Mouse (Mus musculus): ENCODE data around the gene Pate4.
"Not testable (repeated sequence)": the region's sequence is repeated elsewhere in the genome, so short reads cannot be mapped to it uniquely, and the experiment has no call there.

Pate4 gene

GRCm38 (mm10) chr9:35611841-35612240 is at the start of gene Pate4:
Gene Pate4 (minus strand): TSS chr9:35611941.
- TF ChIP-seq POU5F1 (IDR thresholded peaks at IDR 0.05; ENCODE audit: borderline replicate concordance, low read length): no peak
- no peak for TF ChIP-seq CTCF (conservative IDR thresholded peaks at IDR 0.05; ENCODE audit: low read length)
- TF ChIP-seq NANOG (IDR thresholded peaks at IDR 0.05; ENCODE audit: borderline replicate concordance, low read length): no peak
- H3K36me3 ChIP-seq (ENCODE audit: insufficient read depth, low read length): no peaks in the 10 kb centered on the region
- H3K4me1 ChIP-seq (replicated peaks; ENCODE audit: low read depth, low read length): no peaks in the 10 kb centered on the region

GRCm38 (mm10) chr9:35648102-35648501 is 36.4 kb upstream of the Pate4 start, which contains the start of gene Pate3:
Gene Pate3 (minus strand): TSS chr9:35648202.
- Histone ChIP-seq H3K4me1 (replicated peaks; ENCODE audit: low read depth, low read length) (no peaks in the 10 kb centered on the region), H3K27me3 (ENCODE audit: insufficient read depth, low read length) (no peaks in the 10 kb centered on the region), H3K4me3 (replicated peaks; ENCODE audit: low read length) (no peak within 1 kb of the TSS), H3K9me3 (ENCODE audit: low read length) (peaks cover 8% of the 10 kb centered on the region), H3K36me3 (ENCODE audit: insufficient read depth, low read length) (no peaks in the 10 kb centered on the region)
- TF ChIP-seq NANOG (IDR thresholded peaks at IDR 0.05; ENCODE audit: borderline replicate concordance, low read length): no peak
- TF ChIP-seq CTCF (conservative IDR thresholded peaks at IDR 0.05; ENCODE audit: low read length): no peak
- no peak for TF ChIP-seq POU5F1 (IDR thresholded peaks at IDR 0.05; ENCODE audit: borderline replicate concordance, low read length)

More at GRCm38 (mm10) chr9:35611841-35612240, at the start of gene Pate4:
- no peak within 1 kb of the TSS for H3K4me3 ChIP-seq (replicated peaks; ENCODE audit: low read length)
- H3K27me3 ChIP-seq (ENCODE audit: insufficient read depth, low read length): no peaks in the 10 kb centered on the region
- H3K9me3 ChIP-seq (ENCODE audit: low read length): no peaks in the 10 kb centered on the region

GRCm38 (mm10) chr9:35632981-35633380 is 21.2 kb upstream of the Pate4 start:
- Histone ChIP-seq H3K36me3 (ENCODE audit: insufficient read depth, low read length) (no peaks in the 10 kb centered on the region), H3K4me1 (replicated peaks; ENCODE audit: low read depth, low read length) (no peaks in the 10 kb centered on the region), H3K4me3 (replicated peaks; ENCODE audit: low read length) (no peak overlapping the region), H3K27me3 (ENCODE audit: insufficient read depth, low read length) (no peaks in the 10 kb centered on the region), H3K9me3 (ENCODE audit: low read length) (no peaks in the 10 kb centered on the region)
- TF ChIP-seq POU5F1 (IDR thresholded peaks at IDR 0.05; ENCODE audit: borderline replicate concordance, low read length) (no peak), CTCF (conservative IDR thresholded peaks at IDR 0.05; ENCODE audit: low read length) (no peak), NANOG (IDR thresholded peaks at IDR 0.05; ENCODE audit: borderline replicate concordance, low read length) (no peak)

GRCm38 (mm10) chr9:35616784-35617183 is 5.0 kb upstream of the Pate4 start:
- H3K27me3 ChIP-seq (ENCODE audit: insufficient read depth, low read length); H3K9me3 ChIP-seq (ENCODE audit: low read length); H3K4me1 ChIP-seq (replicated peaks; ENCODE audit: low read depth, low read length); H3K36me3 ChIP-seq (ENCODE audit: insufficient read depth, low read length); H3K4me3 ChIP-seq (replicated peaks; ENCODE audit: low read length): not testable (repeated sequence)

- TF ChIP-seq CTCF (conservative IDR thresholded peaks at IDR 0.05; ENCODE audit: low read length): peak; percentile 41
- no peak for TF ChIP-seq NANOG (IDR thresholded peaks at IDR 0.05; ENCODE audit: borderline replicate concordance, low read length)
- Histone ChIP-seq H3K9me3 (ENCODE audit: low read length) (no peaks in the 10 kb centered on the region), H3K4me1 (replicated peaks; ENCODE audit: low read depth, low read length) (no peaks in the 10 kb centered on the region), H3K4me3 (replicated peaks; ENCODE audit: low read length) (no peak overlapping the region), H3K27me3 (ENCODE audit: insufficient read depth, low read length) (no peaks in the 10 kb centered on the region), H3K36me3 (ENCODE audit: insufficient read depth, low read length) (no peaks in the 10 kb centered on the region)
Measured at GRCm38 (mm10) chr9:35614005-35614404, 2.3 kb upstream of the Pate4 start.

GRCm38 (mm10) chr9:35607647-35608405 is 3.9 kb downstream of the Pate4 start:
- TF ChIP-seq CTCF (conservative IDR thresholded peaks at IDR 0.05; ENCODE audit: low read length): no peak
- no peak for TF ChIP-seq NANOG (IDR thresholded peaks at IDR 0.05; ENCODE audit: borderline replicate concordance, low read length)
- TF ChIP-seq POU5F1 (IDR thresholded peaks at IDR 0.05; ENCODE audit: borderline replicate concordance, low read length): no peak
- Histone ChIP-seq H3K4me1 (replicated peaks; ENCODE audit: low read depth, low read length) (no peaks in the 10 kb centered on the region), H3K36me3 (ENCODE audit: insufficient read depth, low read length) (no peaks in the 10 kb centered on the region), H3K4me3 (replicated peaks; ENCODE audit: low read length) (no peak overlapping the region), H3K27me3 (ENCODE audit: insufficient read depth, low read length) (no peaks in the 10 kb centered on the region), H3K9me3 (ENCODE audit: low read length) (peaks cover 22% of the 10 kb centered on the region; the same call in 1 of the 2 replicates)

- no peaks in the 10 kb centered on the region for H3K4me1 ChIP-seq (replicated peaks; ENCODE audit: low read depth, low read length)
- peaks cover 11% of the 10 kb centered on the region for H3K9me3 ChIP-seq (ENCODE audit: low read length)
- TF ChIP-seq NANOG (IDR thresholded peaks at IDR 0.05; ENCODE audit: borderline replicate concordance, low read length) (no peak), CTCF (conservative IDR thresholded peaks at IDR 0.05; ENCODE audit: low read length) (peak; percentile 37; the same call in 1 of the 2 replicates)
- H3K4me3 ChIP-seq (replicated peaks; ENCODE audit: low read length): no peak overlapping the region
- no peaks in the 10 kb centered on the region for H3K36me3 ChIP-seq (ENCODE audit: insufficient read depth, low read length)
- H3K27me3 ChIP-seq (ENCODE audit: insufficient read depth, low read length): no peaks in the 10 kb centered on the region
Measured at GRCm38 (mm10) chr9:35592903-35593302, 18.8 kb downstream of the Pate4 start.

- Histone ChIP-seq H3K4me3 (replicated peaks; ENCODE audit: low read length) (no peak overlapping the region), H3K27me3 (ENCODE audit: insufficient read depth, low read length) (no peaks in the 10 kb centered on the region), H3K9me3 (ENCODE audit: low read length) (no peaks in the 10 kb centered on the region), H3K36me3 (ENCODE audit: insufficient read depth, low read length) (no peaks in the 10 kb centered on the region), H3K4me1 (replicated peaks; ENCODE audit: low read depth, low read length) (no peaks in the 10 kb centered on the region)
- TF ChIP-seq NANOG (IDR thresholded peaks at IDR 0.05; ENCODE audit: borderline replicate concordance, low read length): no peak
Measured at GRCm38 (mm10) chr9:35587674-35588073, 24.1 kb downstream of the Pate4 start.

- peak overlapping the region; percentile 71 for H3K4me3 ChIP-seq (replicated peaks; ENCODE audit: low read length)
- H3K9me3 ChIP-seq (ENCODE audit: low read length): peaks cover 16% of the 10 kb centered on the region
- H3K27me3 ChIP-seq (ENCODE audit: insufficient read depth, low read length): peaks cover 8% of the 10 kb centered on the region; the same call in 1 of the 2 replicates
- no peaks in the 10 kb centered on the region for H3K36me3 ChIP-seq (ENCODE audit: insufficient read depth, low read length)
- TF ChIP-seq CTCF (conservative IDR thresholded peaks at IDR 0.05; ENCODE audit: low read length): no peak
- no peak for TF ChIP-seq NANOG (IDR thresholded peaks at IDR 0.05; ENCODE audit: borderline replicate concordance, low read length)
- no peak for TF ChIP-seq POU5F1 (IDR thresholded peaks at IDR 0.05; ENCODE audit: borderline replicate concordance, low read length)
- H3K4me1 ChIP-seq (replicated peaks; ENCODE audit: low read depth, low read length): peaks cover 20% of the 10 kb centered on the region
Measured at GRCm38 (mm10) chr9:35574416-35574815, 37.3 kb downstream of the Pate4 start.

Data from E14TG2a.4 (cell line).